In the genomic region with DNA sequence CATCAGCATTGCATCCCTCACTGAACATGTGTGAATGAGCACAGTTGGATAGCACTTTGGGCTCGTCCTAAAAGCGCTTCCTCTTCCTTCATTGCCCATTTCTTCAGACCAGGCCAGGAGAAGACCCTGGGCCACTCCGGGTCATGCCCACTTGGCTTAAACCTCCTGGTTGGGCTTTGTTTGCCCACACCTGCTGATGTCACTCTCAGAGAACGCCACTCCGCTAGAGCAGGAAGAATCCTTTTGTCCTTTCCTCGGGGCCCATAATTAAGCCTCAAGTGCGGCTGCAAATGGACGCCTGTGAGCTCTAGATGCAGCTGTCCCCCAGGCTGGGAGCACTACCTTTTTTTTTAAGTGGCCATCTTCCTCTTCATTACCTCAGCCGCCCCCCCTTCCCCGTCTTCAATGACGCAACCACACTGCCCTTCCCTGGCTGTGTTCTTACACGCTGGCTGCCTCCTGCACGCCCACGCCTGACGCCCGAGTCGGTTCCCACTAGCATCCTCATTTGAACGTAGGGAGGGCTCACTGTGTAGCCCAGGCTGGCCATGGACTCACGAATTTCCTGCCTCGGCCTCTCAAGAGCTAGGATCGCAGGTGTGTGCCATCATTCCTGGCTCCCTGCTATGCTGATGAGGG, we compare ENCODE assay signal across 14 mouse cellular contexts.
DNase-seq lines count a peak whose midpoint lies in the region; ATAC-seq and TF ChIP-seq lines count a peak whose summit lies in the region.
"Had no signal": no experiment of that assay in that cellular context is flagged by ENCODE, and none has a peak within 500 bp of the region (broad histone marks: within the 10 kb centered on the region; RNA-seq: fewer than 3 reads in every experiment).

No protein-coding gene starts in this region.

- TF ChIP-seq POLR2A in cerebellum, adult 2 months (IDR thresholded peaks at IDR 0.05; ENCODE audit: borderline replicate concordance, insufficient read depth, low read length), result no peak

- H3K27me3 ChIP-seq in forebrain, embryonic 10.5 days (ENCODE audit: poor library complexity, severe bottlenecking), result no peaks in the 10 kb centered on the region
- H3K27me3 ChIP-seq in forebrain, embryonic 16.5 days (replicated peaks; ENCODE audit: control insufficient read depth, insufficient read depth, low read length), result no peaks in the 10 kb centered on the region
- H3K27me3 ChIP-seq in cerebellum, adult 2 months (ENCODE audit: control insufficient read depth, insufficient read depth, low read length), result no peaks in the 10 kb centered on the region; the same call in 1 of the 2 replicates

- H3K4me3 ChIP-seq in forebrain, embryonic 10.5 days, result no peak overlapping the region
- H3K4me3 ChIP-seq in forebrain, embryonic 16.5 days (replicated peaks; ENCODE audit: low read length), result no peak overlapping the region
- H3K4me3 ChIP-seq in left cerebral cortex, adult 2 months, result no peak overlapping the region
- H3K4me3 ChIP-seq in cerebellum, adult 2 months (replicated peaks; ENCODE audit: insufficient read depth, low read depth, low read length), result no peak overlapping the region
- H3K4me3 ChIP-seq: heart, adult 2 months had no signal

- H3K36me3 ChIP-seq in forebrain, embryonic 10.5 days (replicated peaks), result peaks cover 90% of the 10 kb centered on the region
- peaks cover 24% of the 10 kb centered on the region for H3K36me3 ChIP-seq in forebrain, embryonic 16.5 days (ENCODE audit: control insufficient read depth, insufficient read depth)

- DNase-seq in forebrain, embryonic 10.5 days (ENCODE audit: extremely low spot score, low spot score), result no peak
- peak; percentile 60 to 76 for DNase-seq in left cerebral cortex, adult 2 months (ENCODE audit: extremely low spot score in 1 of 2, low spot score in 2 of 2)
- no peak for DNase-seq in left cerebral cortex, postnatal 10 days (ENCODE audit: extremely low spot score in 1 of 2, low spot score in 2 of 2)
- peak; percentile 59 to 69 for DNase-seq in left cerebral cortex, postnatal 36 days (ENCODE audit: low spot score in 2 of 2)
- DNase-seq in retina, postnatal 1 day, result peak; percentile 40
- no peak for DNase-seq in cerebellum, adult 2 months
- DNase-seq in heart, adult 9 months (ENCODE audit: low spot score in 2 of 2), result no peak
- DNase-seq: cerebellum, postnatal 36 days; heart, adult 2 months; heart, postnatal 4 days; kidney, adult 8-10 months; lung, adult 2 months had no signal

- H3K4me1 ChIP-seq in forebrain, embryonic 10.5 days, result peaks cover 6% of the 10 kb centered on the region; the same call in 1 of the 2 replicates
- 0 out of 2 replicates have a peak, but pooled peaks cover 2% of the 10 kb centered on the region for H3K4me1 ChIP-seq in forebrain, embryonic 16.5 days (replicated peaks; ENCODE audit: control insufficient read depth, insufficient read depth, low read length)
- H3K4me1 ChIP-seq in cerebellum, adult 2 months (ENCODE audit: control insufficient read depth, insufficient read depth, low read length), result peaks cover 2% of the 10 kb centered on the region; the same call in 1 of the 2 replicates

- no peak; the same call in 1 of the 2 replicates for ATAC-seq in forebrain, embryonic 16.5 days

- 80% methylated on average over 21 of the region's 21 CpGs for WGBS in forebrain, embryonic 10.5 days
- 65% methylated on average over 21 of the region's 21 CpGs for WGBS in forebrain, embryonic 16.5 days
- 94% methylated on average over 21 of the region's 21 CpGs for WGBS in cerebellum, adult 2 months

- no peaks in the 10 kb centered on the region for H3K9me3 ChIP-seq in forebrain, embryonic 10.5 days
- H3K9me3 ChIP-seq in forebrain, embryonic 16.5 days (ENCODE audit: control insufficient read depth, low read length), result no peaks in the 10 kb centered on the region
- H3K9me3 ChIP-seq: G1E had no signal

- no peak overlapping the region for H3K9ac ChIP-seq in forebrain, embryonic 16.5 days (replicated peaks; ENCODE audit: low read depth, low read length)

- H3K4me2 ChIP-seq in forebrain, embryonic 16.5 days (ENCODE audit: low read length), result no peak overlapping the region

- peak overlapping the region; percentile 9; the same call in 1 of the 2 replicates for H3K27ac ChIP-seq in forebrain, embryonic 10.5 days
- H3K27ac ChIP-seq in forebrain, embryonic 16.5 days (ENCODE audit: low read length), result no peak overlapping the region
- H3K27ac ChIP-seq in left cerebral cortex, adult 2 months, result peak overlapping the region; percentile 28
- H3K27ac ChIP-seq in cerebellum, adult 2 months (ENCODE audit: insufficient read depth, low read length), result no peak overlapping the region
- H3K27ac ChIP-seq: heart, adult 2 months had no signal

- no peak for TF ChIP-seq CTCF in left cerebral cortex, adult 2 months (IDR thresholded peaks at IDR 0.05)
- no peak for TF ChIP-seq CTCF in cerebellum, adult 2 months (IDR thresholded peaks at IDR 0.05; ENCODE audit: borderline replicate concordance, insufficient read depth, low read depth, low read length)

- intact Hi-C loops in left cerebral cortex, adult 2 months (cut with DNase I), result no loop called here
- intact Hi-C loops in left cerebral cortex, postnatal 10 days (cut with DNase I), result no loop called here
- intact Hi-C loops in left cerebral cortex, postnatal 36 days (cut with DNase I), result no loop called here

Comparison
In these comparisons a context has a peak if more than half of its experiments do, and no peak if none do; other contexts are left out.
1. DNase-seq: peak in left cerebral cortex, adult 2 months (2 of 2), left cerebral cortex, postnatal 36 days (2 of 2) and retina, postnatal 1 day (single experiment); none in forebrain, embryonic 10.5 days (single experiment), left cerebral cortex, postnatal 10 days (0 of 2), cerebellum, adult 2 months (0 of 2) and heart, adult 9 months (0 of 2).
2. H3K27ac ChIP-seq: peak in forebrain, embryonic 10.5 days (single experiment) and left cerebral cortex, adult 2 months (single experiment); none in forebrain, embryonic 16.5 days (single experiment) and cerebellum, adult 2 months (single experiment).